Mouse (Mus musculus): ENCODE measurements at regions not wholly inside any gene's neighbourhood (a gene's known extent, or its start where the extent isn't known, plus 50 kb on each side); places are given as distances from the start of the nearest gene placed in this dataset.

GRCm38 (mm10) chr6:84442667-84443066 is 151.0 kb downstream of the Cyp26b1 start:
- ATAC-seq (replicated peaks; ENCODE audit: insufficient number of reproducible peaks, low FRiP score, low TSS enrichment, poor library complexity, severe bottlenecking), result no peak

- no peak for ATAC-seq (replicated peaks; ENCODE audit: insufficient number of reproducible peaks, low FRiP score, low TSS enrichment, poor library complexity, severe bottlenecking)
These were observed 151.8 kb downstream of the Cyp26b1 start for GRCm38 (mm10) chr6:84441721-84442480.

GRCm38 (mm10) chr6:84436716-84437115 is 157.0 kb downstream of the Cyp26b1 start:
- no peak for ATAC-seq (replicated peaks; ENCODE audit: insufficient number of reproducible peaks, low FRiP score, low TSS enrichment, poor library complexity, severe bottlenecking)

DNA sequence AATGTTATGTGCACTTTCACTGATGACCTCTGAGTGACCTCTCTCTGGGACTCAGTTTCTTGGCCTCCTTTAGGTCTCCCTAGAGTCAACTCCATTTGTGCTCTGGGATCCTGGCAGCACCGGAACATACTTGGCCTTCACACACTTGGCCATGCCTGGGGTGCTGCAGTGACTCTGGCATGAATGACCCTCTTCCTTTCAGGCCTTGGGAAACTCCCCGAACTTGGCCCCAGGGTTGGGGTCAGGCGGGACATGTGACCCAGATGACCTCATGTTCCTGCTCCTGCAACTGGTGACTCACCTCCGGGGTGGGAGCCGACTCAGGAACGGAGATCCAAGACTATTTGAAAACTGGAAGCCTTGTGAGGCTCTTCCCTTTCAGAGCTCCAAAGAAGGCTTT is 159.2 kb downstream of the Cyp26b1 start:
- no peak for ATAC-seq (replicated peaks; ENCODE audit: insufficient number of reproducible peaks, low FRiP score, low TSS enrichment, poor library complexity, severe bottlenecking)

DNA sequence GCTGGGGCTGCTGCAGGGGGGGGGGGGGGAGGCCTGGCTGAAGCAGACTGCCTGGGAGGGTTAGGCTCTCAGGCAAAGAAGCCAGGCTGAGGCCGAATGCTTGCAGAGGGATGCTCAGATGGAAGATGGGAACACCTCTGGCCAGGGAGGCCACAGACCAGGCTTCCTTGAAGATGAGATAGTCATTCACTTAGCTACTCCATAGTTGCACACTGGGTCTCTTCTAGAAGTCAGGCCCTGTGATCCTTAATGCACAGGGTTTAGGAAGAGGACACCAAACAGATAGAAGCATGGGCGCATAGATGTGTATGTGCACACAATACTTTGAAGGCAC is 162.1 kb downstream of the Cyp26b1 start:
- ATAC-seq (replicated peaks; ENCODE audit: insufficient number of reproducible peaks, low FRiP score, low TSS enrichment, poor library complexity, severe bottlenecking), result no peak

- no peak for ATAC-seq (replicated peaks; ENCODE audit: insufficient number of reproducible peaks, low FRiP score, low TSS enrichment, poor library complexity, severe bottlenecking)
These were observed 162.6 kb downstream of the Cyp26b1 start for GRCm38 (mm10) chr6:84430925-84431621.

GRCm38 (mm10) chr6:84430146-84430545 is 163.6 kb downstream of the Cyp26b1 start:
- ATAC-seq (replicated peaks; ENCODE audit: insufficient number of reproducible peaks, low FRiP score, low TSS enrichment, poor library complexity, severe bottlenecking), result no peak

DNA sequence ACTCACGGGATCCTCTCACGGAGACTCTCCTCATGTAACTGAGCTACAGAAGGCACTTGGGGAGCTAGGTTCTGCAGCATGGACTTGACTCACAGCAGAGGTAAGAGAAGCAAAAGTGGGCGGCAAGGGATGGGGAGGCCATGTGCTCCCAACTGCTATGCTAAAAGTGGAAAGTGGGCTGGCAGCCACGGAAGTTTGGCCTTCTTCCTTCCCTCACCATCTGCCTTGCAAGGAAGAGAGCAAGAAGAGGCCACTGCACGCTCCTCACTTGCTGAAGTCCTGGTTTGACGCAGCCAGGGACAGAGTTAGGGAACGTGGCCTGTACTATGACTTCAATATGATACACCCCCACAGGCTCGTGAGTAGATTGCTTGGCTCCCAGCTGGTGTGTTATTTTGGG is 164.5 kb downstream of the Cyp26b1 start:
- no peak for ATAC-seq (replicated peaks; ENCODE audit: insufficient number of reproducible peaks, low FRiP score, low TSS enrichment, poor library complexity, severe bottlenecking)

- ATAC-seq (replicated peaks; ENCODE audit: insufficient number of reproducible peaks, low FRiP score, low TSS enrichment, poor library complexity, severe bottlenecking), result no peak
These were observed 167.0 kb downstream of the Cyp26b1 start for GRCm38 (mm10) chr6:84426691-84427090.

DNA sequence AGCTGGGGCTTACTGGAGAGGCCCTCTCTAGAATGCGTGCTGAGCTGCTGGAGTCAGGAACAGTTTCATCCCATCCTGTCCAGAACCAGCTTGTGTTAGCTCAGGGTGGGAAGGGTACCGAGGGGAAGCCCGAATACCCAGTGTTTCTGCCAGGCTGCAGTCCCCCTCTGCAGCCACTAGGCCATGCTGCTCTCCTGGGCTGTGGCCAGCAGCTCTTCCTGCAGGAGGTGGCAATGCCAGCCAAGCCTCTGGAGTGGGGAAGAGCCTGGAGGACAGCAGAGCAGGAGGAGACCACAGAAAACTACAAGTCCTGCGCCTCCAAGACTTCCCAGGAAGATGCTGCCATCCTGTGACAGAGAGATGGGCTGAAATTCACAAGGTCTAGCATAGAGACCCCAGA is 167.9 kb downstream of the Cyp26b1 start:
- ATAC-seq (replicated peaks; ENCODE audit: insufficient number of reproducible peaks, low FRiP score, low TSS enrichment, poor library complexity, severe bottlenecking), result no peak

- ATAC-seq (replicated peaks; ENCODE audit: insufficient number of reproducible peaks, low FRiP score, low TSS enrichment, poor library complexity, severe bottlenecking), result no peak
These were observed 170.8 kb downstream of the Cyp26b1 start for GRCm38 (mm10) chr6:84422946-84423345.

DNA sequence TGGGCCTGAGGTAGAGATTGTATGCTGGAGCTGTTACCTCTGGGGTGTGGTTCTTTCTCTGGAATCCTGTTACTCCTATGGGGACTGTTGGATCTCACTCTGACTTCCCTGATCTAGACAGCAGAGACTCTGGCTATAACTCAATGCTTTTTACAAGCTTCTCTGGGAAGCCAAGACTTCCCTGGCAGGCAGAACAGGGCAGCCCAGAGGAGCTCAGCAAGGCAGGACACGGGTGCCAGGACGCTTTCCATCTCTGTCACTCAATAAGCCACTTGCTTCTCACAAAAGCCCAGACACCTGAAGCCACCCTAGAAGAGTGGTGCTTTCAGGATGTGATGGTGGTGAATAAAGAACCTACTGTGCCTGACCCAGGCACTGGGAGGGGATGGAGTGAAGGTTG is 174.0 kb downstream of the Cyp26b1 start:
- no peak for ATAC-seq (replicated peaks; ENCODE audit: insufficient number of reproducible peaks, low FRiP score, low TSS enrichment, poor library complexity, severe bottlenecking)

DNA sequence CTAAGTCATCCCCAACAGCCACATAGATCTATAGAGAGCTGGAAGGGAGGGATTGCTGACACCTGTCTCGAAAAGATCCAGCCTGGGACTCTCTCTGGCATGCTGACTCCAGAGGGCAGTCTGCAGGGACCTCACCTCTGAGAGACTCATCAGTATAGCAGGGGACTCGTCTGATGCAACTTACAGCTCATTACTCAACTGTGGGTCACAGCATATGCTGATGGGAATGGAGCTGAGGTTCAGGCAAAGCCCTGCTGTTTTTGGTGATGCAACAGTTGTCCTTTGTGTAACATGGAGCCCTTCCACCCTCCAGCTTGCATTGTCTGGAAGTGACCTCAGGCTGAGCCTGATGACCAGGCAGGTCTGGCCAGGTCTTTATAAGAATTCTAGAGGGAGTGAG is 174.4 kb downstream of the Cyp26b1 start:
- ATAC-seq (replicated peaks; ENCODE audit: insufficient number of reproducible peaks, low FRiP score, low TSS enrichment, poor library complexity, severe bottlenecking), result no peak

DNA sequence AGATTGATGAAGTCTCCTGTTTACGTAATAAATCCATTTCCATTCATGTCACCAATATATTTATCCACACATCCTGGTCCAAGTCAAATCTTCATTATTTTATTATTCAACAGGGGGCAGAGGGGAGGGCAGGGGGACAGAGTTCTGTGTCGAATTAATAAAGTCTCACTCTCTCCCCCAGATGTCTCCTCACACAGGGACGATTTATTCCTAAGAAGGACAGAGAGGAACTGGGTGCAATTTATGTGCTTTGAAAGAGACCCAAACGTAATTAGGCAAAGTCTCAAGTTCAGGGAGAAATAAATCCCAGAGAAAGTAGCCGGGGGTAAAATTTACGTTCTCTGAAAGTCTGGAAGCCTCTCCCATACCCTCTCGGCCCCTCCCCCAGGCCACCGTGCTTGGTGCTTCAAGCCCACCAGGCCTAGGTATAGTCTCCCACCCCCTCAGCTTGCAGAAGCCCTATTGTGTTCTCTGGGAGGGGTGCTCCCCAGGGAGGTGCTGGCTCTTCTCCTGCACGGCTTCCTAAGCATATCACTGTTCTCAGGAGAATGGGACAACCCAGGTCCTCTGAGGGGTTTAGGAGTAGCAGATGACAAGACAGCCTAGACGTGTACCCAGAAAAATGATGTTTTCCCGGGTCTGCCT is 176.6 kb downstream of the Cyp26b1 start:
- ATAC-seq (replicated peaks; ENCODE audit: insufficient number of reproducible peaks, low FRiP score, low TSS enrichment, poor library complexity, severe bottlenecking), result no peak

DNA sequence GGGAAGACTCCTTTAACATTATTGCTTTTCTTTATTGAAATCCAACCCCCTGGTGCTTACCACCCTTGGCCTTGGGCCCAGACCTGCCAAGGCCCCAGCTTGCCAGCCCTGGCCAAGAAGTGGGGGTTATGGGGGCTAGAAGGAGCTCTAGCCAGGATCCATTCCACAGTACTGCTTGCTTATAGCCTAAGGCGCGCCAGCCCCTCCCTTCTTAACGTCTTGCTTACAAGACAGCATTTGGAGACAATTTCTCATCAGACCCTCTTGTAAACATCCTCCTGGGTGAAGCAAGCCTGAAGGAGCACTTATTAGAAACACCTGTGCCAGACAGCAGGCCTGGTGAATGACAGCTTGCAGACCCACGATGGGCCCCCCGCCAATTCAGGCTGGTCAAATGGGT is 179.3 kb downstream of the Cyp26b1 start:
- no peak for ATAC-seq (replicated peaks; ENCODE audit: insufficient number of reproducible peaks, low FRiP score, low TSS enrichment, poor library complexity, severe bottlenecking)

DNA sequence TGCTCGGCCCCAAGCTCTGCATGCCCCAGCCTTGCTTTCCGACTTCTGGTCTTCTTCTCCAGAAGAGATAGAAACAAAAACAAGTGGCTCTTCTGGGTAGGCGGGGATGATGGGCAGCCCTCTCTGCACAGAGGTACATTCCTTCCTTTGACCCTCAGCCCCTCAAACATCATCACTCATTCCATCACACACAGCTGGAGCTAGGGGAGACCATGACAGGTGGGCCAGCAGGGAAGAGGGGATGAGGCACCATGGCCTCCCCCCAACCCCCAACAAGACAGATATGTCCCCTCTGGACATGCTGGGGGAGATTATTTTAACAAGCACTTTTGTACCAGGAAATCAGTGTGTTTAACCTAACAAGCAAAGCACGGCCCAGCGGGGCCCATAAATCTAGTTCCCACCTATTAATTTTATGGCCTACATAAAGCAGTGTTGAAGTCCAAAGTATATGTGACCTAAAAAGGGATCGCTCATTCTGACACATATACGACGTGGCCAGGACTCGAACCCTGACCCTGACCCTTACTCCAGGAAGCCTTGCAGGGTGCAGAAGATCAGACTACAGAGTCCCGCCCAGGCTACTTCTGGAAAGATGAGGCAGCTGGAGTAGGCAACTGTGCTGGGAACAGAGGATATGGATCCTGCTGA is 183.7 kb downstream of the Cyp26b1 start:
- no peak for ATAC-seq (replicated peaks; ENCODE audit: insufficient number of reproducible peaks, low FRiP score, low TSS enrichment, poor library complexity, severe bottlenecking)

DNA sequence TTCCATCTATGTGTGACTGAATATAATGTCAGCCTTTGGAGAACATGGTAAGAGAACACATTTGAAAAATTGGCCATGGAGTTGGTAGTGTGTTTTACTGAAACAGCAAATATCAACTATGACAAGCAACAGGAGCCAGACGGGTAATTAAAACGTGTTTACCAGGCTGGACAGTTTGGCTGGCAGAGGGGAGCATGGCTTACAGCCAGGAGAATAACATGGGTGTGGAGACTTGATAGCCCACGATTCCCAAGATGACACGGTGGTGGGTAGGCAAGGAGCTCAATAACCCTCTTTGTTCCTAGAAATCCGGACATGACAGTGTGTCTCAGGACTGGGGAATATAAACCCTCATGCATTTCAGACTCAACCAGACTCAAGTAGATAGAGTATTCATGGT is 185.2 kb downstream of the Cyp26b1 start:
- ATAC-seq (replicated peaks; ENCODE audit: insufficient number of reproducible peaks, low FRiP score, low TSS enrichment, poor library complexity, severe bottlenecking), result no peak

DNA sequence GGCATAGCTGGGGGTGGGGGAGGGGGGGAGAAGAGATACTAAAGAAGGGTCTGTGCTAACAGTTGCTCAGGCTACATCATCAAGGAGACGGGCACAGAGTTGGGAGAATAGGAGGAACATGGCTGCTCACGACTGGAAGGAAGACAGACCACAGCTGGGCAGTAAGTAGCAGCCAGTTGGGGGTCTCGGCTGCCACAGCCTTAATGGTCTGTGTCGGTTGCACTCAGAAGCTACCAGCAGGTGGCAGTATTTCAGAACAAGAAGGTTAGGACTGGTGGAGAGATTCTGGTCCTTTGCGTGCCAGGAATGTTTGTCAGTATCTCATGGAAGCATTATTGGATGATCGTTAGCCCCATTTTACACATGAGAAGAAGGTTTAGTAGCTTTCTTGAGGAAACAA is 185.9 kb downstream of the Cyp26b1 start:
- ATAC-seq (replicated peaks; ENCODE audit: insufficient number of reproducible peaks, low FRiP score, low TSS enrichment, poor library complexity, severe bottlenecking), result no peak

- no peak for ATAC-seq (replicated peaks; ENCODE audit: insufficient number of reproducible peaks, low FRiP score, low TSS enrichment, poor library complexity, severe bottlenecking)
These were observed 189.0 kb downstream of the Cyp26b1 start for GRCm38 (mm10) chr6:84404695-84405094.

- no peak for ATAC-seq (replicated peaks; ENCODE audit: insufficient number of reproducible peaks, low FRiP score, low TSS enrichment, poor library complexity, severe bottlenecking)
These were observed 191.3 kb downstream of the Cyp26b1 start for GRCm38 (mm10) chr6:84402431-84402830.
